Mouse (Mus musculus): ENCODE measurements at regions not wholly inside any gene's neighbourhood (a gene's known extent, or its start where the extent isn't known, plus 50 kb on each side); places are given as distances from the start of the nearest gene placed in this dataset.
"Not testable (repeated sequence)": the region's sequence is repeated elsewhere in the genome, so short reads cannot be mapped to it uniquely, and the experiment has no call there.

DNA sequence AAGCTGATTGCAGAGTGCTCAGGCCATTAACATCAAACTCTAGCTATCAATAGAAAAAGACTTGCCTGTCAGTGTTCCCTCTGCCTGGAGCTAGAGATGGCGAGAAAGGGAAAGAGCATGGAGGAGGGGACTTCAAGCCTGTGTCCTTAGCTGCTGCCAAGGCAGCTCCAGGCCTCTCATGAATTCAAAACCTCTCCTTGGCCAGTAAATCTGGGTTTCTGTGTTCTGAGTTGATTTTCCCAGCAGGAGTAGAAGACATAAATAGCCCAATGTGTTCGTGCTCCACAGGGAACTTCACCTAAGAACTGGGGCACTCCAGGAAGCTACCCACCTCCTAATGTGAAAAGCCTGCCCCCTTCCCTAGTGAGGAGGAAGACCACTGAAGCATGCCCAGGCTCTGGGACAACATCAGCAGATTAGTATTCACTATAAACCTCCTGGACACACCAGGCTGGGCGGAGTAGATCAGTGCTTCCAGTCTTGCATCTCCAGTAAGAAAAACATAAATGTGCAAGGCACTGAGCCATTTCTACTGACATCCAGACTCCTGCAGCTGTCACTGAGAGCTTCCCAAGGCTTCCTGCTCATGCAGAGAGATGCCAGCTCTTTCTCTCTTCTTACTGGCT, 433.9 kb downstream of the Tcerg1l start:
- no peaks in the 10 kb centered on the region for H3K27me3 ChIP-seq
- H3K4me2 ChIP-seq = no peak overlapping the region
- no peak overlapping the region for H3K4me3 ChIP-seq
- no peak for ATAC-seq (ENCODE audit: low read depth)
- no peaks in the 10 kb centered on the region for H3K36me3 ChIP-seq
- H3K27ac ChIP-seq (replicated peaks) = no peak overlapping the region
- H3K9me3 ChIP-seq = no peaks in the 10 kb centered on the region
- 52% methylated on average over 3 of the region's 3 CpGs for WGBS
- no peak overlapping the region for H3K9ac ChIP-seq
- no peaks in the 10 kb centered on the region; the same call in 1 of the 2 replicates for H3K4me1 ChIP-seq (replicated peaks)

- Histone ChIP-seq H3K36me3 (no peaks in the 10 kb centered on the region), H3K4me1 (replicated peaks) (no peaks in the 10 kb centered on the region), H3K4me2 (no peak overlapping the region), H3K27me3 (no peaks in the 10 kb centered on the region), H3K9me3 (no peaks in the 10 kb centered on the region), H3K4me3 (no peak overlapping the region), H3K27ac (replicated peaks) (no peak overlapping the region), H3K9ac (no peak overlapping the region)
- 94% methylated on average over 5 of the region's 5 CpGs for WGBS
- ATAC-seq (ENCODE audit: low read depth) = no peak
Observed at GRCm38 (mm10) chr7:137974705-137975104, 422.8 kb downstream of the Tcerg1l start.

DNA sequence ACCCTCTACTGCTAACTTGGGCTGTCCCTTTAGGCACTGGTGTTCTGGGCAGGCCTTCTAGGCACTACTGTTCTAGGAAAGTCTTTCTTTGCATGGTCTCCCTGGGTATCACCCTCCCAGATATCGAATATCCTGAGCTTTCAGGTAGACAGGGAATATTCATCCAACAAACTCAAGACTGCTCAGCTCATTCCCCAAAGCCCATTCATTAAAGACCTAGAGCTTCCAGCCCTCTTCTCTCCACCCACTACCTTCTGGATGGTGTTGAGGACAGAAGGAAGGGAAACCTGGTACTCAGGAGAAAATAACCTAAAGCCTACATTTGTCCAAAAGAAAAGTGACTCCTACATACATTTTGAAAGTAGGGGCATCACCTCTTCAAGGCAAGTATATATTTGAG, 420.0 kb downstream of the Tcerg1l start:
- Histone ChIP-seq H3K4me2 (no peak overlapping the region), H3K9ac (no peak overlapping the region), H3K4me3 (no peak overlapping the region), H3K4me1 (replicated peaks) (no peaks in the 10 kb centered on the region), H3K27ac (replicated peaks) (no peak overlapping the region), H3K36me3 (no peaks in the 10 kb centered on the region), H3K9me3 (no peaks in the 10 kb centered on the region), H3K27me3 (no peaks in the 10 kb centered on the region)
- ATAC-seq (ENCODE audit: low read depth) = no peak
- 79% methylated on average over 1 of the region's 1 CpGs for WGBS

- no peak overlapping the region for H3K4me3 ChIP-seq
- no peak for ATAC-seq (ENCODE audit: low read depth)
- WGBS = 89% methylated on average over 4 of the region's 4 CpGs
- no peak overlapping the region for H3K9ac ChIP-seq
- no peaks in the 10 kb centered on the region for H3K4me1 ChIP-seq (replicated peaks)
- H3K27me3 ChIP-seq = no peaks in the 10 kb centered on the region
- no peaks in the 10 kb centered on the region for H3K9me3 ChIP-seq
- no peak overlapping the region for H3K4me2 ChIP-seq
- no peak overlapping the region for H3K27ac ChIP-seq (replicated peaks)
- no peaks in the 10 kb centered on the region for H3K36me3 ChIP-seq
Observed at GRCm38 (mm10) chr7:137979361-137979760, 418.2 kb downstream of the Tcerg1l start.

GRCm38 (mm10) chr7:138005806-138006205, 391.7 kb downstream of the Tcerg1l start:
- no peak overlapping the region for H3K4me3 ChIP-seq
- WGBS = 0% methylated on average over 3 of the region's 3 CpGs
- no peak overlapping the region for H3K27ac ChIP-seq (replicated peaks)
- H3K9ac ChIP-seq = no peak overlapping the region
- H3K36me3 ChIP-seq = no peaks in the 10 kb centered on the region
- no peaks in the 10 kb centered on the region; the same call in 1 of the 2 replicates for H3K27me3 ChIP-seq
- no peaks in the 10 kb centered on the region for H3K9me3 ChIP-seq
- peaks cover 16% of the 10 kb centered on the region for H3K4me1 ChIP-seq (replicated peaks)
- no peak overlapping the region for H3K4me2 ChIP-seq
- no peak for ATAC-seq (ENCODE audit: low read depth)

GRCm38 (mm10) chr7:138006971-138007370, 390.6 kb downstream of the Tcerg1l start:
- no peak for ATAC-seq (ENCODE audit: low read depth)
- H3K4me2 ChIP-seq = no peak overlapping the region
- H3K4me3 ChIP-seq = no peak overlapping the region
- WGBS = 56% methylated on average over 3 of the region's 3 CpGs
- H3K4me1 ChIP-seq (replicated peaks) = peaks cover 16% of the 10 kb centered on the region
- no peak overlapping the region for H3K27ac ChIP-seq (replicated peaks)
- no peaks in the 10 kb centered on the region for H3K9me3 ChIP-seq
- H3K27me3 ChIP-seq = no peaks in the 10 kb centered on the region; the same call in 1 of the 2 replicates
- no peak overlapping the region for H3K9ac ChIP-seq
- H3K36me3 ChIP-seq = no peaks in the 10 kb centered on the region

DNA sequence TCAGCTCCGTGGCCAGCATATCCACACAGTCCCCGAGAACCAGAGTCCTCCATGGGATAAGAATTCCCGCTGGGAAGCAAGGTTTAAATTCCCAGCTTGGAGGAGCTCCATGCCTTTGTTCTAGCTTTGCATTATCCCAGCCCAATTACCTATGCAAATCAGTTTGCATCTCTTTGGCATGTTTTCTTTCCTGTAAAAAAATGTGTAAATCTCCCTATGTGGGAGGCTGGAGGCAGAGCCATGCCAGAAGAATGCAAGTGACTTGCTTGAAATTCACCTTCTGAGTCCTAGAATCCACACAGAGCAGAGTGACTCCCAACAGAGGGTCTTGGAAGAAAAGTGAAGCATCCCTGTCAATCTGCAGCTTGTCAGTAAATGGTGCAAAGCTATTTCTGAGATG, 388.9 kb downstream of the Tcerg1l start:
- peaks cover 16% of the 10 kb centered on the region for H3K4me1 ChIP-seq (replicated peaks)
- no peaks in the 10 kb centered on the region for H3K36me3 ChIP-seq
- H3K27ac ChIP-seq (replicated peaks) = no peak overlapping the region
- no peak overlapping the region for H3K9ac ChIP-seq
- no peak for ATAC-seq (ENCODE audit: low read depth)
- H3K9me3 ChIP-seq = no peaks in the 10 kb centered on the region
- H3K4me2 ChIP-seq = no peak overlapping the region
- H3K27me3 ChIP-seq = no peaks in the 10 kb centered on the region; the same call in 1 of the 2 replicates
- H3K4me3 ChIP-seq = no peak overlapping the region
- 27% methylated on average over 3 of the region's 3 CpGs for WGBS

DNA sequence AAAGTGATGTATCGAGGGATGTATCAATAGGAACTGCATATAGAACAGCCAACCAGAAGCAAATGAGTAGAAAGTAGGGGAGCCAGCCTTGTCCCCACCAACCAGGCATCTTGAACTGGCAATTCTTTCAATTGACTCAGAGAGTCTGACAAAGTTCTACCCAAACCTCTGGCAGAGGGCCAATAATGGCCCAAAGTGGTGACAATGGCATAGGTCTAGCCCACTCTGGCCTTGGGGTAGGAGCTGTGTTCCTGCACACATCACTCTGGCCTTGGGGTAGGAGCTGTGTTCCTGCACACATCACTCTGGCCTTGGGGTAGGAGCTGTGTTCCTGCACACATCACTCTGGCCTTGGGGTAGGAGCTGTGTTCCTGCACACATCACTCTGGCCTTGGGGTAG, 373.5 kb downstream of the Tcerg1l start:
- H3K27ac ChIP-seq (replicated peaks); ATAC-seq (ENCODE audit: low read depth); H3K9me3 ChIP-seq; H3K4me3 ChIP-seq; H3K9ac ChIP-seq; H3K4me2 ChIP-seq; H3K4me1 ChIP-seq (replicated peaks); H3K27me3 ChIP-seq; H3K36me3 ChIP-seq: not testable (repeated sequence)
- 92% methylated on average over 1 of the region's 1 CpGs for WGBS

GRCm38 (mm10) chr7:138051696-138052095, 345.8 kb downstream of the Tcerg1l start:
- WGBS = 74% methylated on average over 2 of the region's 2 CpGs
- no peak overlapping the region for H3K27ac ChIP-seq (replicated peaks)

GRCm38 (mm10) chr7:138054756-138055155, 342.8 kb downstream of the Tcerg1l start:
- WGBS = 71% methylated on average over 8 of the region's 8 CpGs
- Histone ChIP-seq H3K36me3 (no peaks in the 10 kb centered on the region), H3K9ac (no peak overlapping the region), H3K4me1 (replicated peaks) (no peaks in the 10 kb centered on the region), H3K27ac (replicated peaks) (no peak overlapping the region), H3K27me3 (no peaks in the 10 kb centered on the region), H3K4me3 (no peak overlapping the region), H3K4me2 (no peak overlapping the region), H3K9me3 (no peaks in the 10 kb centered on the region)
- no peak for ATAC-seq (ENCODE audit: low read depth)

More at GRCm38 (mm10) chr7:138051696-138052095, 345.8 kb downstream of the Tcerg1l start:
- no peaks in the 10 kb centered on the region for H3K9me3 ChIP-seq
- H3K36me3 ChIP-seq = no peaks in the 10 kb centered on the region
- H3K4me3 ChIP-seq = no peak overlapping the region
- H3K9ac ChIP-seq = no peak overlapping the region
- ATAC-seq (ENCODE audit: low read depth) = no peak
- no peaks in the 10 kb centered on the region for H3K4me1 ChIP-seq (replicated peaks)
- no peaks in the 10 kb centered on the region for H3K27me3 ChIP-seq
- H3K4me2 ChIP-seq = no peak overlapping the region

DNA sequence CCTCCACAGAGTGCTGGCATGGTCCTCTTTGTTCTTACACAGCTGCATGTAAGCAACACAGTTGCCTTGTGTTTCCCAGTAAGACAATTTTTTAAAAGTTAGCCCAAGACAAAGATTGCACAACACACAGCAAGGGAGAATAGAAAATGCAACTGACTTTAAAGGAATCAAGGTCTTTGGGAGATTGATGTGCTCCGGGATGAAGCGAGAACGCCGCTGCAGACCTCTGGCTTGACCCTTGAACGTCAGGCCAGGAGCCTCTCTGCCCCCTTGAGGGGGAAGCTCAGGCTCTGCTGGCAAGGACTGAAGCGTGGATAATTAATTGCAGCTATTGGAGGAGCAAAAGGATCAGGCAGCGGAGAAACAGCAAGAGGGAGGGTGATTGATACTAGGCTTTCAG, 336.4 kb downstream of the Tcerg1l start:
- ATAC-seq (ENCODE audit: low read depth) = no peak
- Histone ChIP-seq H3K9me3 (no peaks in the 10 kb centered on the region), H3K4me3 (no peak overlapping the region), H3K36me3 (no peaks in the 10 kb centered on the region), H3K4me1 (replicated peaks) (peaks cover 6% of the 10 kb centered on the region), H3K27ac (replicated peaks) (no peak overlapping the region), H3K4me2 (no peak overlapping the region), H3K27me3 (no peaks in the 10 kb centered on the region), H3K9ac (no peak overlapping the region)
- 6% methylated on average over 7 of the region's 7 CpGs for WGBS

- Histone ChIP-seq H3K4me1 (replicated peaks) (no peaks in the 10 kb centered on the region), H3K27ac (replicated peaks) (no peak overlapping the region), H3K4me2 (no peak overlapping the region), H3K9ac (no peak overlapping the region), H3K27me3 (no peaks in the 10 kb centered on the region), H3K9me3 (no peaks in the 10 kb centered on the region), H3K4me3 (no peak overlapping the region), H3K36me3 (no peaks in the 10 kb centered on the region)
- ATAC-seq (ENCODE audit: low read depth) = no peak
- WGBS = 77% methylated on average over 4 of the region's 4 CpGs
Observed at GRCm38 (mm10) chr7:138066921-138067320, 330.6 kb downstream of the Tcerg1l start.

DNA sequence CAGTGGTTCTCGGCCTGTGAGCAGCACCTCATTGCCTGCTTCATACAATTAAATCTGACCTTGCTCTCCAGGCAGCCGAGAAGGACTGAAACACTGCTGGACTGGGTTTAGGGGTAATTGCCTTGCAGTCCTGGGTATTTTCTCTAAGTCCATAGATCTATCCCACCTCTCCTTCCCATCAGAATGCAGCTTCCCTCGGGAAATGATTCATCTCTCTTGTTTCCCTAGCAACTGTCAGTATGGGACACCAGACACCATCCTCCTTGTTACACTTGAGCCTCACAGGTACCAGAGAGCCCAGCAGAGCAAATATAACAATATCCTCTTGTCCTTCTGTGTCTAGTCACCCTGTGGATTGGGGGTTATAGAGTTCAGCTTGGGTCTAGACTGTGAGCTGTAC, 322.3 kb downstream of the Tcerg1l start:
- Histone ChIP-seq H3K4me1 (replicated peaks) (no peaks in the 10 kb centered on the region), H3K36me3 (no peaks in the 10 kb centered on the region), H3K9me3 (no peaks in the 10 kb centered on the region), H3K27me3 (no peaks in the 10 kb centered on the region), H3K4me2 (no peak overlapping the region), H3K27ac (replicated peaks) (no peak overlapping the region), H3K4me3 (no peak overlapping the region), H3K9ac (no peak overlapping the region)
- ATAC-seq (ENCODE audit: low read depth) = no peak
- 70% methylated on average over 3 of the region's 3 CpGs for WGBS
